Mouse (Mus musculus): Measurements from ENCODE around the gene Dhx30. TPM values are rescaled to one million over a fixed set of nuclear protein-coding genes. Genes with fewer than 3 reads are reported as not detected.
"Not testable (repeated sequence)": the region's sequence is repeated elsewhere in the genome, so short reads cannot be mapped to it uniquely, and the experiment has no call there.

The Dhx30 gene
- polyA plus RNA-seq (2015; fragmentation: Nextera tagmentation; extraction: Ambion mirVana), result 101 and 104 TPM in 2 replicates

- DNase-seq (ENCODE audit: low spot score), result no peak
Measured at GRCm38 (mm10) chr9:110117779-110118139, at the start of gene Dhx30. TSS of gene Dhx30 (minus strand) at chr9:110117830.

GRCm38 (mm10) chr9:110163071-110163470 is 45.4 kb upstream of the Dhx30 start:
- no peak for DNase-seq (ENCODE audit: low spot score)

- DNase-seq (ENCODE audit: low spot score), result no peak
Measured at GRCm38 (mm10) chr9:110162441-110162840, 44.8 kb upstream of the Dhx30 start.

- DNase-seq (ENCODE audit: low spot score), result not testable (repeated sequence)
Measured at GRCm38 (mm10) chr9:110160486-110160885, 42.9 kb upstream of the Dhx30 start.

GRCm38 (mm10) chr9:110159036-110159435 is 41.4 kb upstream of the Dhx30 start:
- no peak for DNase-seq (ENCODE audit: low spot score)

- DNase-seq (ENCODE audit: low spot score), result no peak
Measured at GRCm38 (mm10) chr9:110148598-110148997, 31.0 kb upstream of the Dhx30 start.

GRCm38 (mm10) chr9:110142097-110142496 is 24.5 kb upstream of the Dhx30 start:
- DNase-seq (ENCODE audit: low spot score), result no peak

- no peak for DNase-seq (ENCODE audit: low spot score)
Measured at GRCm38 (mm10) chr9:110139119-110139518, 21.5 kb upstream of the Dhx30 start.

- peak; percentile 37 for DNase-seq (ENCODE audit: low spot score)
Measured at GRCm38 (mm10) chr9:110134176-110134575, 16.5 kb upstream of the Dhx30 start.

GRCm38 (mm10) chr9:110132921-110133320 is 15.3 kb upstream of the Dhx30 start:
- no peak for DNase-seq (ENCODE audit: low spot score)

GRCm38 (mm10) chr9:110132201-110132605 is 14.6 kb upstream of the Dhx30 start:
- DNase-seq (ENCODE audit: low spot score), result peak; percentile 60

- DNase-seq (ENCODE audit: low spot score), result peak; percentile 99
Measured at GRCm38 (mm10) chr9:110131525-110132197, 14.0 kb upstream of the Dhx30 start.

GRCm38 (mm10) chr9:110130896-110131524 is 13.4 kb upstream of the Dhx30 start:
- DNase-seq (ENCODE audit: low spot score), result peak; percentile 29

GRCm38 (mm10) chr9:110124008-110124540 is 6.4 kb upstream of the Dhx30 start:
- not testable (repeated sequence) for DNase-seq (ENCODE audit: low spot score)

- no peak for DNase-seq (ENCODE audit: low spot score)
Measured at GRCm38 (mm10) chr9:110123322-110123721, 5.7 kb upstream of the Dhx30 start.

GRCm38 (mm10) chr9:110121424-110121823 is 3.8 kb upstream of the Dhx30 start:
- DNase-seq (ENCODE audit: low spot score), result no peak

- no peak for DNase-seq (ENCODE audit: low spot score)
Measured at GRCm38 (mm10) chr9:110118249-110118648, 619 bp upstream of the Dhx30 start.

- DNase-seq (ENCODE audit: low spot score), result peak; percentile 87
Measured at GRCm38 (mm10) chr9:110116977-110117778, 452 bp downstream of the Dhx30 start, which contains the start of gene Smarcc1. TSS of gene Smarcc1 (plus strand) at chr9:110117708.

GRCm38 (mm10) chr9:110116353-110116976 is 1.2 kb downstream of the Dhx30 start:
- no peak for DNase-seq (ENCODE audit: low spot score)

GRCm38 (mm10) chr9:110100627-110101600 is 16.7 kb downstream of the Dhx30 start:
- peak; percentile 92 for DNase-seq (ENCODE audit: low spot score)
